Mouse (Mus musculus): ENCODE results near the gene Wars.

Wars gene

DNA sequence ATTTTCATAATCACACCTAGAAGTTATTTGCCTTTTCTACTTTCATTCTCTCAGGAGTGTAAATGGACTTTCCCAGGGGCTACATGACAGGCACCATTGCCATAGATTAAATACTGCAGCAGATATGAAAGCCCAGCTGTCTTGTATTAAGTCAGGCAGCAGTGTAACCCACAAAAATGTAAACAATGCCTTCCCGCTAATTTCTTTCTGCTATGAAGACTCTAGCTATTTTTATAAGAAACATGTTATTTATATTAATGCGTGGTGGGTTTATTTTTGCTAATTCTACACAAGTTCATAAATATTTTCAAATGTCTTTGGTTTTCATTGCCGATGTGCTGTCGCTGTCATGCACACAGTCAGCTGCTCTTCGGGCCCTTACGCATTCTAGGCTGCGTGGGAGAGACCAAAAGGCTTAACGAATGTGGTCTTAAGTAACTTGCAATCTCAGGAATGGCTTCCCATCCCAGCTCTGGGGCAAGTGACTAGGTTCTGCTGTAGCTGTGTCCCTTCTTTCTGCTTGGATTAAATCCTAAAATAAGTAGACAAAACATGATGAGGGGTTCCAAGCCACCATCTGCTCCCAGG lies 16.0 kb upstream of the Wars start:
- in situ Hi-C loops (cut with MboI, MseI), result no loop called here

GRCm38 (mm10) chr12:108906398-108906797 lies 12.4 kb upstream of the Wars start:
- in situ Hi-C loops (cut with MboI, MseI), result no loop called here

GRCm38 (mm10) chr12:108905620-108906302 lies 11.8 kb upstream of the Wars start:
- in situ Hi-C loops (cut with MboI, MseI), result no loop called here

DNA sequence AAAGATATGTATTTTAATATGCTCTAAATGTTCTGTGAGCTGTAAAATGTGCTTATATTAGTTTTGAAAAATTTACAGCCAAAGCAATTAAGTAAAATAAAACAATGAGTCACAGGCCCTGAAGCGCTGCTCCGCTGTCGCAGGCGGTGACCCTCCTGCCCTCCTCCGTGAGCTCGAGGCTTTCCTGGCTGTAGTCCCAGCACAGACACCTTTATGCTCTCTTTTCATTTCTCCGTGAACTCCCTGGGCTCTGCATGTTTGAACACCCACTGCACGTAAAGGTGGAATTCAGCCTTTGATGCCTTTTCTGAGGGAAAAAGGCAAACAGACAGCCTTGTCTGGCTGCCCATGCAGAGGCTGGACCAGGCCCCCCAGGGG lies 10.3 kb upstream of the Wars start:
- in situ Hi-C loops (cut with MboI, MseI), result no loop called here

DNA sequence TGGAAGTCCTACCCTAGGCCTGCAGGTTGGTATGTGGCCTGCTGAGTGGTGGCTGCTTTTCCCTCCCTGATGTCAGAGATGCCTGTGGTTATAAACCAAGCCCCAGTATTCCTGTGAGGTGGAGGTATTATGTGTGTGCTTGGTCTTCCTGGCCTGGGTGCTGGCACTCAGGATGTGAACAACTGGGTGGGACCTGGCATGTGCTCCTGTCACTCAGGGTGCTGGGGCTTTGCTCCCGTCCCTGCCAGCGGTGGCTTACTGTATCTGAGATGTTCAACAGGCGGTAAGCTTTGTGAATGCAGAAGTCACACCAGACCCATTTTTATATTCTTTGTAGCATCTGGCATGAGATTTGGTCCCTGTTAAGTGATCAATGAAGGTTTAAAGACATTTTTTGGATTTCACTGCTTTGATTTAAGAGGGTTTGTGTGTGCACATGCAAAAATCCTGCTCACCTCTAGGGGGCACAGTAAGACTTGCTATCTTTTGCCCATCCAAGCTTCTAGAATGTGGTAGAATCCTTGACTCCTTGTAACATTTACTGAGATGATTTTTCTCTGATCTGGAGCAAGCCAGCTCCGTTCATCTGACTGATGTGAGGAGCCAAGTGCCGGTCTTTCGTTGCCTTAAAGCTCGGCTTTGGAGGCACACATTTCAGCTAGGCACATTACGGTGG lies 9.8 kb upstream of the Wars start:
- in situ Hi-C loops (cut with MboI, MseI), result no loop called here

GRCm38 (mm10) chr12:108902940-108903339 lies 9.0 kb upstream of the Wars start:
- in situ Hi-C loops (cut with MboI, MseI), result no loop called here

DNA sequence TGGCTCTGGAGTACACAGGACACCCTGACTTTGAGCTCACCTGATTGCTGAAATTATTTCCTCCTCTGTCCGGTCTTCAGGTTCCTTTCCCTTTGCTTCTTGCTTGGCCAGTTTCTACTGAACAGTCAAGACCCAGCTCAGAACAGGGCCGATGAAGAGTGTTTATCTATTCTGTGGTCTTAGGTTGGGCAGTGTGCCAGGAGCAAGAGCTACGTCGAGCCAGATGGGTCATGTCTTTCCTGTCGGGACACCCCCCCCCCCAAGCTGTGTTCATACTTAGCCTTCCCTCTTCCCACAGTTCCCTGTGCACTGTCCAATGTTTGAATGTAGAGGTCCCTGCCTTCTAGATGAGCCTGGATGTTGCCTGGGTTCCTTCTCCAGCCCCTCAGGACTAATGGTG lies 7.4 kb upstream of the Wars start:
- in situ Hi-C loops (cut with MboI, MseI), result no loop called here

GRCm38 (mm10) chr12:108896006-108896405 lies 2.0 kb upstream of the Wars start:
- in situ Hi-C loops (cut with MboI, MseI), result loop anchor here (5.0 kb wide), 1 partner anchor 501 kb away; no protein-coding TSS in a partner anchor

DNA sequence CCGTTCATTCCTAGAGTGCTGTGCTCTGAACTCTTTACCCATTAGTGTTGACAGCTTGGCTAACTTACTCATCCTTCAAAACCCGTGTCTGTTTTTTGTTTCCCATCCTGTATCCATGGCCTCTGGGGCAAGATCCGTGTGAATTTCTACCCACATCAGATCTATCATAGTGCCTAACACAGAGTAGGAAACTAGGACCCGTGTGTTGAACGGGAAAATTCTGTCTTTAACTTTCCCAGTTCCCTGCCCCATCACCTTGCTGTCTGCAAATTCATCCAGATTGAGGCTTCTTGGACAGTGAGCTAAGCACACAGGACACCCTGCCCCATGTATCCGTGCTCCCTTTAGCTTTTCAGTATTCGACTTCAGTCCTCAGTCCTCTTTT lies 450 bp upstream of the Wars start:
- in situ Hi-C loops (cut with MboI, MseI), result no loop called here

DNA sequence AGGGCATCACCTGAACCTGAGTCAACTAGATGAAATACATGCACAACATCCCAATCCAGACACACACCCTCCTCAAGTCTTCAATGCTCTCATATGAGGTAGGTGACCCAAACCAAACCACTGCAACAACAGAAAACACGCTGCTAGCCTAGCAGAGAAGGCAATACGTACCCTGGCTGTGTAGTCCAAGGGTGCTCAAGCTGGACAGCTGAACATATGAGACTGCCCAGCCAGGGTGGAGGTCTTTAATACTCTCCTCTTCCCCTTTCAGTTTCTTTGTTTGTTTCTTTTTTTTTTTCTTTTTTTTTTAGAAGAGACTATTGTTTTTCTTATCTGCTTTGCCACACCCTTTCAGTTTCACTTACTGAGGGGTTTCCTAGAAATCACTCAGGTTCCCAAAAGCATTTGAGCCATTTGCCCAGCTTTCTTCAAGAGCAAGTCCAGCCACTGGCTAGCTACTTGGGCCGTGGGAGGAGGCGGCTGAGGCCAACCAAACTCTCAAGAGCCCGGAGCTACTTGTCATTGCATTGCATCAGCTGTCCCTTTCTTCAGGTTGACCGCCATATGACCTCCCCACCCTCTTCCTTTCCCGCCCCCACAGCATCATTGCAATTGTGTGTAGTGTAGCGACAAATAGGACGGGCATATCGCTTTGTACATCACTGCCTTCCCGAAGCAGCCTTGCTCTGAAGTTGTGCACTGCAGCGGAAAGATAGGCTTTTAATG lies 822 bp downstream of the Wars start, which contains the start of gene Wdr25:
Gene Wdr25, plus strand, starts transcription at position 643 of the 726 bp plus-strand sequence.
- in situ Hi-C loops (cut with MboI, MseI), result no loop called here

GRCm38 (mm10) chr12:108888632-108889031 lies 5.3 kb downstream of the Wars start:
- in situ Hi-C loops (cut with MboI, MseI), result loop anchor here (5.0 kb wide), 1 partner anchor 81 kb away; no protein-coding TSS in a partner anchor

DNA sequence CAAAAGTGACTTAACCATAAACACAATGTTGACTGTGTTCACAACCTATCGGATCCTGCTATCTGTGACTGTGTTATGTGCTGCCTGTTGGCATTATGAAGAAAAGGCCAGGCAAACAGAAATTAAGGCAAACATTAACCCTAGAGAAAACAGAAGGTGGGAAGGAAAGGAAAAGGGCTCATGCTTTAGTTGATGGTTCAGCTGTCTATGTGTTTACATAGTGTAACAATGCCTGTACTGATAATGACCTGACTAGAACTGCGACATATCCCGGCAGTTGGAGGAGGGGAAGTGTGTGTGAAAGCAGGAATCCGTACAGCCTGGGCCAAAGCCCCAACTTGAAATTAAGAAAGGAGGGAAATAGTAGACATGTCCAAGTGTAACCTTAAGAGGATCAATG lies 6.9 kb downstream of the Wars start:
- in situ Hi-C loops (cut with MboI, MseI), result loop anchor here (5.0 kb wide), 1 partner anchor 80 kb away; no protein-coding TSS in a partner anchor

DNA sequence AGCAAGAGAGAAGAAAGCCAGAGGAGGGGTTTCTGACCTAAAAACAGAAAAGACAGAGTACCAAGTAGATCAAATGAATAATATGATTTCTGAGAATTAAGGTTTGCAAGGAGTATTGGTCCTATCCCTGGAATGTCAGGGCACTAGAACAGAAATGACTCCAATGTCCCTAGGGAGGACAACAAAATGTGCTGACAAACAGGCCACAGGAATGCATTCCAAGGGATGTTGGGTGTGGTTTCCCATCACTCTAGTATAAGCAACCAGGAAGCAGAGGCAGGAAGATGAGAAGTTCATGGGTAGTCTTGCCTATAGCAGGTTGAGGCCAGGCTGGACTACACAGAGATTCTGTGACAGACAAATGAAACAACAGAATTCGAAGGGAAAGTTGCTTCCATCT lies 8.1 kb downstream of the Wars start:
- in situ Hi-C loops (cut with MboI, MseI), result loop anchor here (5.0 kb wide), 1 partner anchor 79 kb away; no protein-coding TSS in a partner anchor

- in situ Hi-C loops (cut with MboI, MseI), result no loop called here
These were observed 11.2 kb downstream of the Wars start for GRCm38 (mm10) chr12:108882776-108883175.

- in situ Hi-C loops (cut with MboI, MseI), result no loop called here
These were observed 12.8 kb downstream of the Wars start for GRCm38 (mm10) chr12:108881192-108881591.

GRCm38 (mm10) chr12:108880606-108881005 lies 13.4 kb downstream of the Wars start:
- in situ Hi-C loops (cut with MboI, MseI), result no loop called here

- in situ Hi-C loops (cut with MboI, MseI), result no loop called here
These were observed 14.8 kb downstream of the Wars start for GRCm38 (mm10) chr12:108879138-108879537.

DNA sequence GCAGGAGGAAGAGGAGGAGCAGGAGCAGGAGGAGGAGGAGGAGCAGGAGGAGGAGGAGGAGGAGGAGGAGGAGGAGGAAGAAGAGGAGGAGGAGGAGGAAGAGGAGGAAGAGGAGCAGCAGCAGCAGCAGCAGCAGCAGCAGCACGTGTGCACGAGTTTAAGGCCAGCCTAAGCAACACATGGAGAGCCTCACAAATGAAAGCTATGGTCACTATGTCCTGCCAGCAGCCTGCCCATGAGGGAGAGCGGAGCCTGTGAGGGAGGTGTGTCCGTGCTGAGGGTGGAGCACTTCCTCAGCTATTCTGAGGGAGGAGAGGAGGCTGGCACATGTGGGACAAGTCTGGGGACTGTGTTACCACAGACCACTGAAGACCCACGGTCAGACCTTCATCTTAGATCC lies 20.9 kb downstream of the Wars start:
- in situ Hi-C loops (cut with MboI, MseI), result no loop called here

DNA sequence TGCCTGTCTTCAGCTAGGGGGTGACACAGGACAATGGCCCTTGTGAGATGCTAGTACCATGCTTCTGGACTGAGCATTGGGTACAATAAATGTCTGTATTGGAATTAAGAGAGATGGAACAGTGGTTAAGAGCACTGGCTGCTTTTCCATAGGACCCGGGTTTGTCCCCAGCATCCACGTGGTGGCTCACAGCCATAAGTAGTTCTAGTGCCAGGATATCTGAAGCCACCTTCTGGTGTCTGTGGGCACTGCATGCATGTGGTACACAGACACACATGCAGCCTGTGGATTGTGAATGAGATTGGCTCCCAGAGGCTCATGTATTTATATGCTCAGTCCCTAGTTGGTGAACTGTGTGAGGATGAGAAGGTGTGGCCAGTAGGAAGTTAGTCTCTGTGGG lies 24.4 kb downstream of the Wars start:
- in situ Hi-C loops (cut with MboI, MseI), result no loop called here

DNA sequence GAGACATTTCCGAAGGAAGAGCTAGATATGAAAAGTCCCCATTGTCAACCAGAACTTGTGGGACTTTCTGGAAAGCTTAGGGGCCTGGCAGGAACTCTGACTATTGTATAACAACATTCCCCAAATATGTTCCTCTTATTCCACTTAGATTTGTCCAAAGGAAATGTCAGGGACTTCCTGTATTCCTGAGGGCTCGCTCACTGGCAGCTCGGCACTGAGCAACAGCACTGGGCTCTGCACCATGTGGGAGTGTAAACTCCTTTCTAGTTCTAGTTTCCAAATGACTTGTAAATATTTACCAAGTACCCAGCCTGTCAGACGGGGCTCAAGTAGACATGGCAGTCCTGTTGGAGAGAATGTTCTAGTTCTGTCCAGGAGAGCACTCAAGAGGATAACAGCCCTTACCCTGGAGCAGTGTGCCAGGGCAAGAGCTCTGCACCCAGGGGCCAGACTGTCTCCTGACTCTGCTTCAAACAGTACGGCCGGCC lies 28.9 kb downstream of the Wars start:
- in situ Hi-C loops (cut with MboI, MseI), result no loop called here

GRCm38 (mm10) chr12:108858486-108858885 lies 35.5 kb downstream of the Wars start:
- in situ Hi-C loops (cut with MboI, MseI), result no loop called here

GRCm38 (mm10) chr12:108857589-108858184 lies 36.3 kb downstream of the Wars start:
- in situ Hi-C loops (cut with MboI, MseI), result no loop called here

Measured in regulatory T cell (primary cell).